Mouse (Mus musculus): ENCODE measurements around the gene Btbd9. TPM values are rescaled to one million over a fixed set of nuclear protein-coding genes. Genes with fewer than 3 reads are reported as not detected.

Btbd9 gene
- 57.8 TPM for total RNA-seq (2023)

GRCm38 (mm10) chr17:30575941-30576773, at the start of gene Btbd9:
TSS of gene Btbd9 (minus strand) at chr17:30576488.

GRCm38 (mm10) chr17:30624132-30624531, 47.8 kb upstream of the Btbd9 start, which contains the start of gene Dnah8:
TSS of gene Dnah8 (plus strand) at chr17:30624354.

Other genes with a start within 250 kb of the Btbd9 start
- 106 TPM for gene Dnah8, start 47.9 kb upstream of the Btbd9 start, total RNA-seq (2023)
- gene Glo1, start 50.4 kb upstream of the Btbd9 start, total RNA-seq (2023) = 66.3 TPM